Comparison of ENCODE assay signal across 12 mouse cellular contexts in the genomic region with DNA sequence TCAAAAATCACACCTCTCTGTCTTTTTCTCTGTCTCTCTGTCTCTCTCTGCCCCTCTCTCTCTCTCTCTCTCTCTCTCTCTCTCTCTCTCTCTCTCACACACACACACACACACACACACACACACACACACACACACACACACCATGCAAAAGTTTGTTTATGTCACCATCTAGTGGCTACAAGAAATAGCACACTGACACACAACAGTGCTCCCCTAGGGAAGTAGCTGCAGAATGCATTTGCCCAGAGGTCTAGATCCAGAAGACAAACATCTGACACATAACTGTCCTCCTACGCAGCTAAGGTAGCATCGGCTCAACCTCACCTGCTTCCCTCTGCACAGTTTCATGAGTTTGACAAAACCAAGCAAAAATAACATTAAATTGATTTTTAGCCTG. TPM values are rescaled to one million over a fixed set of nuclear protein-coding genes. Genes with fewer than 3 reads are reported as not detected.
DNase-seq lines count a peak whose midpoint lies in the region; ATAC-seq lines count a peak whose summit lies in the region.
"Had no signal": no experiment of that assay in that cellular context is flagged by ENCODE, and none has a peak within 500 bp of the region (broad histone marks: within the 10 kb centered on the region; RNA-seq: fewer than 3 reads in every experiment).

No protein-coding gene starts in this region.

- WGBS in hindbrain, embryonic 13.5 days = 65% methylated on average over 2 of the region's 2 CpGs
- WGBS in hindbrain, embryonic 10.5 days = 85% methylated on average over 2 of the region's 2 CpGs
- 81% methylated on average over 2 of the region's 2 CpGs for WGBS in hindbrain, embryonic 14.5 days
- WGBS in limb, embryonic 10.5 days = 78% methylated on average over 2 of the region's 2 CpGs

- H3K4me2 ChIP-seq in hindbrain, embryonic 13.5 days = no peak overlapping the region
- H3K4me2 ChIP-seq in hindbrain, embryonic 14.5 days (replicated peaks) = no peak overlapping the region
- H3K4me2 ChIP-seq: heart, embryonic 13.5 days had no signal

- no peaks in the 10 kb centered on the region for H3K9me3 ChIP-seq in hindbrain, embryonic 13.5 days
- no peaks in the 10 kb centered on the region for H3K9me3 ChIP-seq in hindbrain, embryonic 10.5 days
- H3K9me3 ChIP-seq in hindbrain, embryonic 14.5 days (ENCODE audit: control insufficient read depth, low read length) = no peaks in the 10 kb centered on the region
- H3K9me3 ChIP-seq in limb, embryonic 10.5 days (replicated peaks) = no peaks in the 10 kb centered on the region

- peak; percentile 62; the same call in 1 of the 2 replicates for ATAC-seq in hindbrain, embryonic 13.5 days (ENCODE audit: low FRiP score)
- ATAC-seq in hindbrain, embryonic 14.5 days (ENCODE audit: low FRiP score) = peak; percentile 55; the same call in 1 of the 2 replicates

- 0 out of 2 replicates have a peak, but pooled peaks cover 3% of the 10 kb centered on the region for H3K27me3 ChIP-seq in hindbrain, embryonic 13.5 days
- no peaks in the 10 kb centered on the region for H3K27me3 ChIP-seq in hindbrain, embryonic 10.5 days (ENCODE audit: insufficient read depth, poor library complexity, severe bottlenecking)
- no peaks in the 10 kb centered on the region for H3K27me3 ChIP-seq in hindbrain, embryonic 14.5 days (ENCODE audit: control insufficient read depth, insufficient read depth, low read length)
- H3K27me3 ChIP-seq in limb, embryonic 10.5 days (ENCODE audit: low read depth, poor library complexity, severe bottlenecking) = no peaks in the 10 kb centered on the region
- H3K27me3 ChIP-seq: heart, embryonic 13.5 days had no signal

- peaks cover 5% of the 10 kb centered on the region; the same call in 1 of the 2 replicates for H3K4me1 ChIP-seq in hindbrain, embryonic 13.5 days (replicated peaks)
- H3K4me1 ChIP-seq in hindbrain, embryonic 10.5 days (replicated peaks) = peaks cover 4% of the 10 kb centered on the region; the same call in 1 of the 2 replicates
- no peaks in the 10 kb centered on the region for H3K4me1 ChIP-seq in hindbrain, embryonic 14.5 days (replicated peaks; ENCODE audit: control insufficient read depth, insufficient read depth, low read length)
- peaks cover 6% of the 10 kb centered on the region for H3K4me1 ChIP-seq in limb, embryonic 10.5 days

- no peak overlapping the region for H3K27ac ChIP-seq in hindbrain, embryonic 13.5 days
- no peak overlapping the region for H3K27ac ChIP-seq in hindbrain, embryonic 10.5 days
- H3K27ac ChIP-seq in hindbrain, embryonic 14.5 days = no peak overlapping the region
- H3K27ac ChIP-seq in limb, embryonic 10.5 days = no peak overlapping the region
- H3K27ac ChIP-seq: heart, embryonic 13.5 days; macrophage had no signal

- DNase-seq in hindbrain, embryonic 10.5 days (ENCODE audit: low spot score) = no peak
- DNase-seq in thymus, postnatal 0 days (ENCODE audit: low spot score) = peak; percentile 7
- DNase-seq in thymus, postnatal 4 days = no peak
- peak; percentile 66 for DNase-seq in hindbrain, embryonic 14.5 days (ENCODE audit: low spot score)
- DNase-seq in limb, embryonic 10.5 days (ENCODE audit: low spot score) = no peak
- no peak for DNase-seq in MN1 (ENCODE audit: low spot score)
- DNase-seq in thymus, postnatal 10 days (ENCODE audit: low spot score in 2 of 2) = no peak
- DNase-seq: adrenal gland, adult 8-10 months had no signal

- no peaks in the 10 kb centered on the region for H3K36me3 ChIP-seq in hindbrain, embryonic 13.5 days
- no peaks in the 10 kb centered on the region for H3K36me3 ChIP-seq in hindbrain, embryonic 10.5 days
- H3K36me3 ChIP-seq in hindbrain, embryonic 14.5 days (replicated peaks; ENCODE audit: control insufficient read depth, insufficient read depth) = no peaks in the 10 kb centered on the region
- H3K36me3 ChIP-seq in limb, embryonic 10.5 days = no peaks in the 10 kb centered on the region
- H3K36me3 ChIP-seq: heart, embryonic 13.5 days had no signal

- H3K9ac ChIP-seq in hindbrain, embryonic 13.5 days = no peak overlapping the region
- H3K9ac ChIP-seq in hindbrain, embryonic 14.5 days = no peak overlapping the region
- H3K9ac ChIP-seq: heart, embryonic 13.5 days had no signal

- no peak overlapping the region for H3K4me3 ChIP-seq in hindbrain, embryonic 13.5 days
- H3K4me3 ChIP-seq in hindbrain, embryonic 10.5 days = no peak overlapping the region
- no peak overlapping the region for H3K4me3 ChIP-seq in hindbrain, embryonic 14.5 days (replicated peaks; ENCODE audit: low read length)
- no peak overlapping the region for H3K4me3 ChIP-seq in limb, embryonic 10.5 days
- H3K4me3 ChIP-seq: heart, embryonic 13.5 days had no signal

RNA-seq across cellular contexts. Expression of gene Nipsnap3a, which starts 3.9 kb away (rescaled TPM):
- not detected in 2 replicates for polyA plus RNA-seq in hindbrain, embryonic 13.5 days (2015; fragmentation: Nextera tagmentation; extraction: Ambion mirVana)
- polyA plus RNA-seq in hindbrain, embryonic 10.5 days (2016; fragmentation: Nextera tagmentation; extraction: Ambion mirVana) = not detected in 2 replicates
- not detected in 2 replicates for polyA plus RNA-seq in thymus, postnatal 0 days (2015; fragmentation: Nextera tagmentation; extraction: Ambion mirVana)
- polyA plus RNA-seq in hindbrain, embryonic 14.5 days (2014; fragmentation: Nextera tagmentation; extraction: Ambion mirVana) = not detected in 2 replicates
- not detected in 2 replicates for polyA plus RNA-seq in limb, embryonic 10.5 days (2016; fragmentation: Nextera tagmentation; extraction: Ambion mirVana)
- polyA plus RNA-seq: heart, embryonic 13.5 days; macrophage; stomach, embryonic 16.5 days had no signal

RNA-seq across cellular contexts. Expression of gene Olfr270, which starts 20.9 kb away (rescaled TPM):
- not detected in 2 replicates for polyA plus RNA-seq in hindbrain, embryonic 13.5 days (2015; fragmentation: Nextera tagmentation; extraction: Ambion mirVana)
- polyA plus RNA-seq in hindbrain, embryonic 10.5 days (2016; fragmentation: Nextera tagmentation; extraction: Ambion mirVana) = not detected in 2 replicates
- not detected in 2 replicates for polyA plus RNA-seq in thymus, postnatal 0 days (2015; fragmentation: Nextera tagmentation; extraction: Ambion mirVana)
- polyA plus RNA-seq in hindbrain, embryonic 14.5 days (2014; fragmentation: Nextera tagmentation; extraction: Ambion mirVana) = not detected in 2 replicates
- not detected in 2 replicates for polyA plus RNA-seq in limb, embryonic 10.5 days (2016; fragmentation: Nextera tagmentation; extraction: Ambion mirVana)
- polyA plus RNA-seq: heart, embryonic 13.5 days; macrophage; stomach, embryonic 16.5 days had no signal

RNA-seq across cellular contexts. Expression of gene Nipsnap3b, which starts 26.5 kb away (rescaled TPM):
- 172 and 173 TPM in 2 replicates for polyA plus RNA-seq in hindbrain, embryonic 13.5 days (2015; fragmentation: Nextera tagmentation; extraction: Ambion mirVana)
- 100.0 and 114 TPM in 2 replicates for polyA plus RNA-seq in hindbrain, embryonic 10.5 days (2016; fragmentation: Nextera tagmentation; extraction: Ambion mirVana)
- 70.1 and 71.6 TPM in 2 replicates for polyA plus RNA-seq in thymus, postnatal 0 days (2015; fragmentation: Nextera tagmentation; extraction: Ambion mirVana)
- polyA plus RNA-seq in hindbrain, embryonic 14.5 days (2014; fragmentation: Nextera tagmentation; extraction: Ambion mirVana) = 199 and 202 TPM in 2 replicates
- polyA plus RNA-seq in limb, embryonic 10.5 days (2016; fragmentation: Nextera tagmentation; extraction: Ambion mirVana) = 59.1 and 62.4 TPM in 2 replicates

Comparison
In these comparisons a context has a peak if more than half of its experiments do, and no peak if none do; other contexts are left out.
1. DNase-seq: peak in thymus, postnatal 0 days (single experiment) and hindbrain, embryonic 14.5 days (single experiment); none in hindbrain, embryonic 10.5 days (single experiment), thymus, postnatal 4 days (single experiment), limb, embryonic 10.5 days (single experiment), MN1 (single experiment) and thymus, postnatal 10 days (0 of 2).